Mouse (Mus musculus) embryonic fibroblast, embryonic 13.5 days (primary cell): ENCODE data around the gene Csf1.

Experiments used
- CTCF ChIP-seq: IDR thresholded peaks from 2 replicates; pipeline ENCODE4 v1.5.1; 2011; ENCODE audit warnings: mild to moderate bottlenecking, control low read depth, low read length, moderate library complexity, borderline replicate concordance; ENCODE audit not compliant: insufficient read depth
- POLR2A ChIP-seq: IDR thresholded peaks from 2 replicates; pipeline ENCODE4 v1.6.1; 2011; ENCODE audit warnings: low read depth, mild to moderate bottlenecking, control low read depth, low read length, moderate library complexity

DNA sequence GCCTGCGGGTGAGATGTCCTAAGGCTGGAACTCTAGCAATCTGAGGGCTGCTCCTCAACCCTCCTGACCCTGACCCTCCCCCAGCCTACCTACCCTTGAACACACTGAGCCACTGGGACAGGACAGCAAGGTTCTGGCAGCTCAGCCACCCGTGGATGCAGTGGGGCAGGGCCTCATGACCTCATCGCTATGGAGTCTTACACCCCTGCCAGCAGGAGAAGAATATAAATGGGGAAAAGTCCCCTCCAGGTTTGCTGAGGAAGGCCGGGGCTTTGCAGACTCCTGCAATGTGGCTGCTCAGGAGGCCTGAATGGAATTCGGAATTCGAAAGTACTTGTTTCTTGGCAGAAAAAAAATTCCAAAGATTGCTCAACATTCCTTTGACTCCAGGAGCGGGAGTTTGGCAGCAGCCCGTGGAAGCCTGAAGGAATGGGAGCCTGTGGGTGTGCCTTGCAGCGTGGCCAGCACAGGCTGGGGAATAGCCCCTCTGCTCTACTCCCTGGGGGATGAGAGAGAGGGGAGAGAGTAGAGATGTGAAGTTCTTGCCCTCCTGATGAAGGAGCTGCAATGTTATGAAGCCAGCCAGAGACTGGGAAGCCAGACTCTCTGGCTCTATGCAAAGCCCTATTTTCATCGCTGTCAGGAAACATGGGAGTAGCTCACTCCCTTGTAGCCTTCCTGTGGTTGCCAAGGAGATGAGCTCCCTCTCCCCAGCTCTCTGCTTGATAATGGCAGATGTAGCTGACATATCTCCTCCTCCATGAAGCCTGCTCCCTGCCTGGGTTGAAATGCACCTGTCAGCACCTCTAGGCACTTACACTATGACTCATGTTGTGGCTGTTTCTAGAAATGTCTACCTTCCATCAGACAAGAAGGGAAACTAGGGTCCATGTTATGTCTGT, 33.3 kb upstream of the Csf1 start:
- 0 out of 2 replicates have a peak, but pooled peaks have one; percentile 24 for TF ChIP-seq POLR2A
- TF ChIP-seq CTCF, result no peak
